Mouse (Mus musculus): ENCODE measurements around the gene Pax5.
A peak's percentile ranks its signal among the peaks of the same experiment; 100 is the strongest.

Gene Pax5

GRCm38 (mm10) chr4:44705967-44706366 lies 4.3 kb downstream of the Pax5 start:
- no peak for DNase-seq (ENCODE audit: low spot score)

- no peak for DNase-seq (ENCODE audit: low spot score)
Measured at GRCm38 (mm10) chr4:44705151-44705550, 5.1 kb downstream of the Pax5 start.

- peak; percentile 65 for DNase-seq (ENCODE audit: low spot score)
Measured at GRCm38 (mm10) chr4:44704369-44704745, 5.9 kb downstream of the Pax5 start.

GRCm38 (mm10) chr4:44703686-44704368 lies 6.5 kb downstream of the Pax5 start:
- no peak for DNase-seq (ENCODE audit: low spot score)

- no peak for DNase-seq (ENCODE audit: low spot score)
Measured at GRCm38 (mm10) chr4:44702891-44703685, 7.2 kb downstream of the Pax5 start.

- no peak for DNase-seq (ENCODE audit: low spot score)
Measured at GRCm38 (mm10) chr4:44702011-44702527, 8.2 kb downstream of the Pax5 start.

GRCm38 (mm10) chr4:44701513-44701912 lies 8.8 kb downstream of the Pax5 start:
- DNase-seq (ENCODE audit: low spot score), result no peak

- DNase-seq (ENCODE audit: low spot score), result no peak
Measured at GRCm38 (mm10) chr4:44696676-44697075, 13.6 kb downstream of the Pax5 start.

GRCm38 (mm10) chr4:44694369-44694768 lies 15.9 kb downstream of the Pax5 start:
- no peak for DNase-seq (ENCODE audit: low spot score)

GRCm38 (mm10) chr4:44685582-44685981 lies 24.7 kb downstream of the Pax5 start:
- DNase-seq (ENCODE audit: low spot score), result no peak

GRCm38 (mm10) chr4:44680242-44680897 lies 29.9 kb downstream of the Pax5 start:
- no peak for DNase-seq (ENCODE audit: low spot score)

- DNase-seq (ENCODE audit: low spot score), result no peak
Measured at GRCm38 (mm10) chr4:44678641-44679040, 31.6 kb downstream of the Pax5 start.

- no peak for DNase-seq (ENCODE audit: low spot score)
Measured at GRCm38 (mm10) chr4:44678026-44678425, 32.3 kb downstream of the Pax5 start.

- no peak for DNase-seq (ENCODE audit: low spot score)
Measured at GRCm38 (mm10) chr4:44674973-44675372, 35.3 kb downstream of the Pax5 start.

GRCm38 (mm10) chr4:44673726-44674125 lies 36.6 kb downstream of the Pax5 start:
- DNase-seq (ENCODE audit: low spot score), result no peak

GRCm38 (mm10) chr4:44672216-44672937 lies 37.9 kb downstream of the Pax5 start:
- no peak for DNase-seq (ENCODE audit: low spot score)

GRCm38 (mm10) chr4:44671486-44671885 lies 38.8 kb downstream of the Pax5 start:
- no peak for DNase-seq (ENCODE audit: low spot score)

GRCm38 (mm10) chr4:44671035-44671434 lies 39.3 kb downstream of the Pax5 start:
- DNase-seq (ENCODE audit: low spot score), result no peak

- no peak for DNase-seq (ENCODE audit: low spot score)
Measured at GRCm38 (mm10) chr4:44670380-44670779, 39.9 kb downstream of the Pax5 start.

- DNase-seq (ENCODE audit: low spot score), result no peak
Measured at GRCm38 (mm10) chr4:44669485-44670181, 40.7 kb downstream of the Pax5 start.

- no peak for DNase-seq (ENCODE audit: low spot score)
Measured at GRCm38 (mm10) chr4:44668574-44668973, 41.7 kb downstream of the Pax5 start.

Data from layer of hippocampus, adult 11-12 months (tissue).